ENCODE assay signal across 10 mouse cellular contexts in genomic region chr17:29024896-29025565, GRCm38 (mm10). TPM values are rescaled to one million over a fixed set of nuclear protein-coding genes. Genes with fewer than 3 reads are reported as not detected.
DNase-seq lines count a peak whose midpoint lies in the region; ATAC-seq and TF ChIP-seq lines count a peak whose summit lies in the region.
"Had no signal": no experiment of that assay in that cellular context is flagged by ENCODE, and none has a peak within 500 bp of the region (broad histone marks: within the 10 kb centered on the region; RNA-seq: fewer than 3 reads in every experiment).

No protein-coding gene starts in this region.

- WGBS in heart, embryonic 12.5 days = 34% methylated on average over 10 of the region's 10 CpGs
- WGBS in lung, postnatal 0 days = 27% methylated on average over 10 of the region's 10 CpGs

- H3K27ac ChIP-seq in heart, embryonic 12.5 days (ENCODE audit: poor library complexity, severe bottlenecking) = peak overlapping the region; percentile 16; the same call in 1 of the 2 replicates
- H3K27ac ChIP-seq in lung, postnatal 0 days (ENCODE audit: low read length) = no peak overlapping the region

- TF ChIP-seq CTCF in lung, postnatal 0 days (IDR thresholded peaks at IDR 0.05) = no peak

- DNase-seq in heart, adult 9 months (ENCODE audit: low spot score in 2 of 2) = no peak
- peak; percentile 75 for DNase-seq in lung, postnatal 0 days (ENCODE audit: low spot score)
- DNase-seq in lung, adult 18-20 months = no peak
- peak; percentile 72 for DNase-seq in kidney, postnatal 10 days
- DNase-seq in left cerebral cortex, postnatal 14 days (ENCODE audit: low spot score in 2 of 2) = no peak
- DNase-seq in adrenal gland, postnatal 36 days = no peak
- DNase-seq: adrenal gland, adult 2 months; cerebellum, adult 11-12 months had no signal

- H3K4me2 ChIP-seq in heart, embryonic 12.5 days = 0 out of 2 replicates have a peak overlapping the region, but pooled peaks have one; percentile 14
- no peak overlapping the region for H3K4me2 ChIP-seq in lung, postnatal 0 days (replicated peaks; ENCODE audit: low read depth, low read length)

- H3K4me3 ChIP-seq in heart, embryonic 12.5 days = no peak overlapping the region
- no peak overlapping the region for H3K4me3 ChIP-seq in lung, postnatal 0 days (ENCODE audit: low read depth, low read length)

- H3K27me3 ChIP-seq in heart, embryonic 12.5 days (replicated peaks) = no peaks in the 10 kb centered on the region
- H3K27me3 ChIP-seq in lung, postnatal 0 days (replicated peaks; ENCODE audit: insufficient read depth, low read length) = no peaks in the 10 kb centered on the region

- ATAC-seq in heart, embryonic 12.5 days (ENCODE audit: insufficient number of reproducible peaks, low FRiP score) = peak; percentile 31; the same call in 1 of the 2 replicates
- peak; percentile 37; the same call in 1 of the 2 replicates for ATAC-seq in lung, postnatal 0 days
- no peak for ATAC-seq in granulocyte monocyte progenitor cell, adult 5-6 weeks (replicated peaks; ENCODE audit: poor library complexity, severe bottlenecking)

- H3K9ac ChIP-seq in heart, embryonic 12.5 days = no peak overlapping the region
- H3K9ac ChIP-seq in lung, postnatal 0 days (replicated peaks; ENCODE audit: low read depth) = no peak overlapping the region

- no peaks in the 10 kb centered on the region for H3K9me3 ChIP-seq in heart, embryonic 12.5 days (replicated peaks)
- no peaks in the 10 kb centered on the region for H3K9me3 ChIP-seq in lung, postnatal 0 days (ENCODE audit: low read length)

- TF ChIP-seq EP300 in lung, postnatal 0 days (IDR thresholded peaks at IDR 0.05) = no peak

- intact Hi-C loops in left cerebral cortex, postnatal 14 days (cut with DNase I) = no loop called here

- H3K4me1 ChIP-seq in heart, embryonic 12.5 days (replicated peaks) = peaks cover 12% of the 10 kb centered on the region
- H3K4me1 ChIP-seq in lung, postnatal 0 days (ENCODE audit: insufficient read depth, low read depth, low read length) = no peaks in the 10 kb centered on the region

- H3K36me3 ChIP-seq in heart, embryonic 12.5 days = no peaks in the 10 kb centered on the region
- no peaks in the 10 kb centered on the region for H3K36me3 ChIP-seq in lung, postnatal 0 days (ENCODE audit: insufficient read depth, low read length)

RNA-seq across cellular contexts. Expression of gene Srsf3, which starts 7.4 kb away (rescaled TPM):
- 406 and 412 TPM in 2 replicates for polyA plus RNA-seq in heart, embryonic 12.5 days (2016; fragmentation: Nextera tagmentation; extraction: Ambion mirVana)
- 229 and 238 TPM in 2 replicates for polyA plus RNA-seq in lung, postnatal 0 days (2015; fragmentation: Nextera tagmentation; extraction: Ambion mirVana)
- 100 to 1,000 TPM; 125 to 127 TPM for total RNA-seq in left cerebral cortex, postnatal 14 days (2021)
- 100 to 1,000 TPM; 147 to 148 TPM for total RNA-seq in adrenal gland, postnatal 36 days (2021)
- 474 and 486 TPM in 2 replicates for total RNA-seq in granulocyte monocyte progenitor cell, adult 5-6 weeks (2014; fragmentation: Nextera tagmentation)
- 734 and 859 TPM in 2 replicates for total RNA-seq in granulocyte monocyte progenitor cell, adult 5-6 weeks (2017)

RNA-seq across cellular contexts. Expression of gene Stk38, which starts 17.2 kb away (rescaled TPM):
- polyA plus RNA-seq in heart, embryonic 12.5 days (2016; fragmentation: Nextera tagmentation; extraction: Ambion mirVana) = 91.0 and 94.3 TPM in 2 replicates
- polyA plus RNA-seq in lung, postnatal 0 days (2015; fragmentation: Nextera tagmentation; extraction: Ambion mirVana) = 60.3 and 61.1 TPM in 2 replicates
- 10 to 100 TPM; 47.5 to 49.2 TPM for total RNA-seq in left cerebral cortex, postnatal 14 days (2021)
- total RNA-seq in adrenal gland, postnatal 36 days (2021) = 10 to 100 TPM; 53.4 to 55.9 TPM
- total RNA-seq in granulocyte monocyte progenitor cell, adult 5-6 weeks (2014; fragmentation: Nextera tagmentation) = 99.0 and 116 TPM in 2 replicates
- 51.6 and 58.2 TPM in 2 replicates for total RNA-seq in granulocyte monocyte progenitor cell, adult 5-6 weeks (2017)

Comparison
In these comparisons a context has a peak if more than half of its experiments do, and no peak if none do; other contexts are left out.
1. DNase-seq: peak in lung, postnatal 0 days (single experiment) and kidney, postnatal 10 days (single experiment); none in heart, adult 9 months (0 of 2), lung, adult 18-20 months (0 of 2), left cerebral cortex, postnatal 14 days (0 of 2) and adrenal gland, postnatal 36 days (0 of 2).